Mouse (Mus musculus): ENCODE results near the gene Vps37c. TPM values are rescaled to one million over a fixed set of nuclear protein-coding genes. Genes with fewer than 3 reads are reported as not detected.
A peak's percentile ranks its signal among the peaks of the same experiment; 100 is the strongest.

Gene Vps37c
- polyA plus RNA-seq, 1 experiment: 30.2 TPM

GRCm38 (mm10) chr19:10691121-10691520, 2.6 kb downstream of the Vps37c start:
- H3K36me3 ChIP-seq (ENCODE audit: control insufficient read depth, insufficient read depth): no peaks in the 10 kb centered on the region
- peak overlapping the region; percentile 93 for H3K4me2 ChIP-seq (ENCODE audit: low read depth)
- no peaks in the 10 kb centered on the region for H3K27me3 ChIP-seq (ENCODE audit: control insufficient read depth, insufficient read depth, insufficient read length)
- TF ChIP-seq CEBPB (IDR thresholded peaks at IDR 0.05; ENCODE audit: insufficient read depth, poor library complexity, severe bottlenecking): no peak
- no peak for TF ChIP-seq USF1 (IDR thresholded peaks at IDR 0.05; ENCODE audit: low read depth)
- TF ChIP-seq TCF3 (IDR thresholded peaks at IDR 0.05; ENCODE audit: insufficient read length, low read depth): no peak
- no peak for TF ChIP-seq POLR2A (IDR thresholded peaks at IDR 0.05; ENCODE audit: insufficient read length, low read depth)
- TF ChIP-seq MYOG (IDR thresholded peaks at IDR 0.05; ENCODE audit: control insufficient read depth in 1 of 3, insufficient read depth in 1 of 3, insufficient read length in 2 of 3, low read depth in 2 of 3): no peak
- no peak for TF ChIP-seq MYOD1 (IDR thresholded peaks at IDR 0.05; ENCODE audit: control insufficient read depth in 1 of 3, insufficient read length in 2 of 3, low read depth in 2 of 3)
- no peak for TF ChIP-seq REST (IDR thresholded peaks at IDR 0.05; ENCODE audit: insufficient read depth, insufficient read length)
- no peak for TF ChIP-seq TCF12 (IDR thresholded peaks at IDR 0.05; ENCODE audit: insufficient read depth, poor library complexity, severe bottlenecking)
- no peak for TF ChIP-seq MAX (IDR thresholded peaks at IDR 0.05; ENCODE audit: low read depth)
- H3K79me2 ChIP-seq (ENCODE audit: control insufficient read depth, insufficient read depth): peaks cover 64% of the 10 kb centered on the region
- no peak overlapping the region for H3ac ChIP-seq (ENCODE audit: control insufficient read depth, insufficient read length)
- peak overlapping the region; percentile 62 for H3K4me3 ChIP-seq

- Histone ChIP-seq H3K4me3 (no peak overlapping the region), H3ac (ENCODE audit: control insufficient read depth, insufficient read length) (no peak overlapping the region), H3K36me3 (ENCODE audit: control insufficient read depth, insufficient read depth) (no peaks in the 10 kb centered on the region), H3K27me3 (ENCODE audit: control insufficient read depth, insufficient read depth, insufficient read length) (no peaks in the 10 kb centered on the region), H3K79me2 (ENCODE audit: control insufficient read depth, insufficient read depth) (peaks cover 69% of the 10 kb centered on the region), H3K4me2 (ENCODE audit: low read depth) (peak overlapping the region; percentile 32)
- TF ChIP-seq TCF12 (IDR thresholded peaks at IDR 0.05; ENCODE audit: insufficient read depth, poor library complexity, severe bottlenecking): no peak
- no peak for TF ChIP-seq USF1 (IDR thresholded peaks at IDR 0.05; ENCODE audit: low read depth)
Measured at GRCm38 (mm10) chr19:10691660-10692059, 3.1 kb downstream of the Vps37c start.

GRCm38 (mm10) chr19:10692361-10692760, 3.8 kb downstream of the Vps37c start:
- no peak for TF ChIP-seq TCF12 (IDR thresholded peaks at IDR 0.05; ENCODE audit: insufficient read depth, poor library complexity, severe bottlenecking)
- no peak for TF ChIP-seq TCF3 (IDR thresholded peaks at IDR 0.05; ENCODE audit: insufficient read length, low read depth)
- TF ChIP-seq REST (IDR thresholded peaks at IDR 0.05; ENCODE audit: insufficient read depth, insufficient read length): no peak
- TF ChIP-seq CEBPB (IDR thresholded peaks at IDR 0.05; ENCODE audit: insufficient read depth, poor library complexity, severe bottlenecking): no peak
- TF ChIP-seq MYOD1 (IDR thresholded peaks at IDR 0.05; ENCODE audit: control insufficient read depth in 1 of 3, insufficient read length in 2 of 3, low read depth in 2 of 3): no peak
- TF ChIP-seq E2F4 (IDR thresholded peaks at IDR 0.05; ENCODE audit: insufficient read depth): no peak
- TF ChIP-seq POLR2A (IDR thresholded peaks at IDR 0.05; ENCODE audit: insufficient read length, low read depth): no peak
- TF ChIP-seq MYOG (IDR thresholded peaks at IDR 0.05; ENCODE audit: control insufficient read depth in 1 of 3, insufficient read depth in 1 of 3, insufficient read length in 2 of 3, low read depth in 2 of 3): no peak
- no peak for TF ChIP-seq USF1 (IDR thresholded peaks at IDR 0.05; ENCODE audit: low read depth)
- no peak for TF ChIP-seq MAX (IDR thresholded peaks at IDR 0.05; ENCODE audit: low read depth)
- no peak for TF ChIP-seq SRF (IDR thresholded peaks at IDR 0.05; ENCODE audit: control insufficient read depth, insufficient read length, low read depth)
- no peak for TF ChIP-seq POLR2AphosphoS2 (IDR thresholded peaks at IDR 0.05; ENCODE audit: insufficient read length, low read depth)
- no peak overlapping the region for H3ac ChIP-seq (ENCODE audit: control insufficient read depth, insufficient read length)

GRCm38 (mm10) chr19:10693926-10694682, 5.6 kb downstream of the Vps37c start:
- H3ac ChIP-seq (ENCODE audit: control insufficient read depth, insufficient read length): no peak overlapping the region
- peaks cover 94% of the 10 kb centered on the region for H3K79me2 ChIP-seq (ENCODE audit: control insufficient read depth, insufficient read depth)
- H3K4me3 ChIP-seq: no peak overlapping the region
- no peak overlapping the region for H3K4me2 ChIP-seq (ENCODE audit: low read depth)
- no peaks in the 10 kb centered on the region for H3K27me3 ChIP-seq (ENCODE audit: control insufficient read depth, insufficient read depth, insufficient read length)
- no peaks in the 10 kb centered on the region for H3K36me3 ChIP-seq (ENCODE audit: control insufficient read depth, insufficient read depth)
- TF ChIP-seq USF1 (IDR thresholded peaks at IDR 0.05; ENCODE audit: low read depth) (no peak), REST (IDR thresholded peaks at IDR 0.05; ENCODE audit: insufficient read depth, insufficient read length) (no peak), TCF12 (IDR thresholded peaks at IDR 0.05; ENCODE audit: insufficient read depth, poor library complexity, severe bottlenecking) (no peak), TCF3 (IDR thresholded peaks at IDR 0.05; ENCODE audit: insufficient read length, low read depth) (no peak), POLR2A (IDR thresholded peaks at IDR 0.05; ENCODE audit: insufficient read length, low read depth) (no peak), MAX (IDR thresholded peaks at IDR 0.05; ENCODE audit: low read depth) (no peak)

More at GRCm38 (mm10) chr19:10692361-10692760, 3.8 kb downstream of the Vps37c start:
- peaks cover 76% of the 10 kb centered on the region for H3K79me2 ChIP-seq (ENCODE audit: control insufficient read depth, insufficient read depth)
- H3K27me3 ChIP-seq (ENCODE audit: control insufficient read depth, insufficient read depth, insufficient read length): no peaks in the 10 kb centered on the region
- no peak overlapping the region for H3K4me3 ChIP-seq
- H3K36me3 ChIP-seq (ENCODE audit: control insufficient read depth, insufficient read depth): no peaks in the 10 kb centered on the region
- H3K4me2 ChIP-seq (ENCODE audit: low read depth): no peak overlapping the region

GRCm38 (mm10) chr19:10695801-10696200, 7.3 kb downstream of the Vps37c start:
- no peaks in the 10 kb centered on the region for H3K27me3 ChIP-seq (ENCODE audit: control insufficient read depth, insufficient read depth, insufficient read length)
- H3K79me2 ChIP-seq (ENCODE audit: control insufficient read depth, insufficient read depth): peaks cover 98% of the 10 kb centered on the region
- H3K36me3 ChIP-seq (ENCODE audit: control insufficient read depth, insufficient read depth): no peaks in the 10 kb centered on the region
- TF ChIP-seq MAX (IDR thresholded peaks at IDR 0.05; ENCODE audit: low read depth) (no peak), POLR2A (IDR thresholded peaks at IDR 0.05; ENCODE audit: insufficient read length, low read depth) (no peak), REST (IDR thresholded peaks at IDR 0.05; ENCODE audit: insufficient read depth, insufficient read length) (no peak), CEBPB (IDR thresholded peaks at IDR 0.05; ENCODE audit: insufficient read depth, poor library complexity, severe bottlenecking) (no peak)
- no peak overlapping the region for H3K4me3 ChIP-seq
- H3K4me2 ChIP-seq (ENCODE audit: low read depth): no peak overlapping the region
- no peak overlapping the region for H3ac ChIP-seq (ENCODE audit: control insufficient read depth, insufficient read length)
